Mouse (Mus musculus): ENCODE results near the gene Ndufv1. TPM values are rescaled to one million over a fixed set of nuclear protein-coding genes. Genes with fewer than 3 reads are reported as not detected.

Gene Ndufv1
- polyA plus RNA-seq, 1 experiment from 2014 or later = 213 TPM

DNA sequence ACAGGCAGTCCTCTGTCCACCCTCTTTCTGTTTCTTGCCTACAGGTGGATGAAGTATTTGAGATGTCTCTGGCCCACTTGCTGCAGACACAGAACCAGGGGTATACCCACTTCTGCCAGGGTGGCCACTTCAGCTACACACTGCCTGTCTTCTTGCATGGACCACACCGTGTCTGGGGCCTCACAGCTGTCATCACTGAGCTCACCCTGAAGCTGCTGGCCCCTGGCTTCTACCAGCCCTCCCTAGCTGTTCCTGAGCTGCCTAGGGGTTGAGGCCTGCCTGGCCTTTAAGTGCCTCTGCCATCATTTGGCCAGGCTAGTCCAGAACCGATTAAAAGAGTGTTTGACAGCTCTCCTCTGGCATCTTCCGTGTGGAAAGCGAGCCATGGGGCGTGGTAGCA lies 10.9 kb downstream of the Ndufv1 start:
- H3K36me3 ChIP-seq (ENCODE audit: control insufficient read depth, insufficient read depth, low read length) = peaks cover 6% of the 10 kb centered on the region; the same call in 1 of the 2 replicates
- WGBS = 81% methylated on average over 5 of the region's 5 CpGs
- DNase-seq (ENCODE audit: low spot score) = no peak
- H3K27me3 ChIP-seq (ENCODE audit: control insufficient read depth, insufficient read depth, low read length) = no peaks in the 10 kb centered on the region
- TF ChIP-seq EP300 (optimal IDR thresholded peaks at IDR 0.05) = no peak
- no peak for TF ChIP-seq CTCF (IDR thresholded peaks at IDR 0.05; ENCODE audit: low read depth)
- no peaks in the 10 kb centered on the region for H3K9me3 ChIP-seq (ENCODE audit: control insufficient read depth, low read length)
- peaks cover 3% of the 10 kb centered on the region; the same call in 1 of the 2 replicates for H3K4me1 ChIP-seq (replicated peaks; ENCODE audit: control insufficient read depth, insufficient read depth)
- H3K4me3 ChIP-seq (ENCODE audit: low read depth, low read length) = no peak overlapping the region
- no peak for ATAC-seq (ENCODE audit: low FRiP score, low TSS enrichment)
- H3K27ac ChIP-seq (replicated peaks) = no peak overlapping the region
- H3K4me2 ChIP-seq (replicated peaks; ENCODE audit: low read depth) = peak overlapping the region; percentile 94; the same call in 1 of the 2 replicates
- no peak overlapping the region for H3K9ac ChIP-seq (ENCODE audit: low read length)

DNA sequence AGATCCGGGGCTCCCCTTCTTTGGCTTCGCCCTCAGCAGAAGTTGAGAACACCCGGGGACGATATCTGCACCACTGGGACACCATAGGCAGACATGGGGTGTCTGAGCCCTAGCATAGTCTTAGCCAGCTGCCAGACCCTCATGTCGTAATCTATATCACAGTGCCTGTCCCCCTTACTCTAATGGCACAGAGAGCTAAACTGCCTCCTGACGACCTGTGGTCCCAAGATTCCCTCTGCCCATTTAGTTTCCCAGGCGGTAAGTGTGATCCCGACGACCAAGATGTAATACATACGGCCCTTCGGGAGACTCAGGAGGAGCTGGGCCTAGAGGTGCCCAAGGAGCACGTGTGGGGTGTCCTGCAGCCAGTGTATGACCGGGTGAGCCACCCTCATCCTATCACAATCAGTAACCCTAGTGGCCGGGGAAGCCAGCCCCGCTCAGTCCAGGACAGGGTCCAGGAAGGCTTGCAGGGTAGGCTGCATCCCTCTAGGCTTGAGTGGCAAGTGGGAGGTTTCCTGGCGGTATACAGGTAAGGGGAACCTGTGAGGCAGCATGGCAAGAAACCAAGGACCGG lies 11.6 kb downstream of the Ndufv1 start:
- Histone ChIP-seq H3K27me3 (ENCODE audit: control insufficient read depth, insufficient read depth, low read length) (no peaks in the 10 kb centered on the region), H3K4me3 (ENCODE audit: low read depth, low read length) (peak overlapping the region; percentile 66), H3K9me3 (ENCODE audit: control insufficient read depth, low read length) (no peaks in the 10 kb centered on the region), H3K4me1 (replicated peaks; ENCODE audit: control insufficient read depth, insufficient read depth) (peaks cover 3% of the 10 kb centered on the region; the same call in 1 of the 2 replicates), H3K36me3 (ENCODE audit: control insufficient read depth, insufficient read depth, low read length) (0 out of 2 replicates have a peak, but pooled peaks cover 2% of the 10 kb centered on the region), H3K27ac (replicated peaks) (peak overlapping the region; percentile 95), H3K9ac (ENCODE audit: low read length) (peak overlapping the region; percentile 78), H3K4me2 (replicated peaks; ENCODE audit: low read depth) (peak overlapping the region; percentile 94)
- no peak for ATAC-seq (ENCODE audit: low FRiP score, low TSS enrichment)
- 16% methylated on average over 17 of the region's 17 CpGs for WGBS
- no peak for DNase-seq (ENCODE audit: low spot score)
- TF ChIP-seq EP300 (optimal IDR thresholded peaks at IDR 0.05) (no peak), CTCF (IDR thresholded peaks at IDR 0.05; ENCODE audit: low read depth) (no peak)

DNA sequence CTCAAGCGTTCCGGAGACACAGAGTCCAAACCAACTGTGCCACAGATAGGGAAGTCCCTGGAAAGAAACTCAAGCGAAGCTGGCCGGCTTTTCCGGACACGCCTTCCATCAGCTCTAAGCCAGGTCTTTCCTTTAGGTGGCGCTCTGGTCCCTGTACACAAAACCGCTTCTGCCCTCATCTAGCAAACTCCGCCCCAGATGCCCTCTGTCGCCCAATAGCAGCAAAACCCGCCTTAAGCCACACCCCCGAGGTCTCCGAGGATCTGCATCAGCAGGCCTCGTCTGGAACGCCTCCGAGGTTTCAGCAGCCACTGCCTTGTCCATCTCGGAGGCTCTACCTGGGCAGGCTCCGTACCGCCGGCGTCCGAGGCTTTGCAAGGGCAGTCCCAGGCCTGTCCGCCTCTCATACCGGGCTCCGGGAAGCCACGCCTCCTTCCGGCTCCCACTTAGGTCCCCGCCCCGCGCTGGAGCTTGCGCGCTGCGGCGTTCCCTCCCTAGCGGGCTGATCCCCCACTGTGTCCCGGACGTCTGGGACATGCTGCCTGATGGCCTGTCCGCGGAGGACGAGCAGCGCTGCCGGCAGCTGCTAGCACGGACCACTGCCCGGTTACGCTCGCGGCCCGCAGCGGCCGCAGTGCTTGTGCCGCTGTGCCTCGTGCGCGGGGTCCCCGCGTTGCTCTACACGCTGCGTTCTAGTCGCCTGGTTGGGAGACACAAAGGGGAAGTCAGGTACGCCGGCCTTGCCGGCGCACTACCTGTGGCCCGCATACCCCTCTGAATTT lies 12.3 kb downstream of the Ndufv1 start, which contains the start of the genes Nudt8 and Gm49405:
TSS of gene Nudt8 (plus strand) at position 462 of the 782 bp plus-strand sequence.
TSS of gene Gm49405 (plus strand) at position 508 of the 782 bp plus-strand sequence.
- Histone ChIP-seq H3K4me2 (replicated peaks; ENCODE audit: low read depth) (peak within 1 kb of the TSS; percentile 94), H3K27me3 (ENCODE audit: control insufficient read depth, insufficient read depth, low read length) (no peaks in the 10 kb centered on the region), H3K4me3 (ENCODE audit: low read depth, low read length) (peak within 1 kb of the TSS; percentile 66), H3K27ac (replicated peaks) (peak within 1 kb of the TSS; percentile 95), H3K36me3 (ENCODE audit: control insufficient read depth, insufficient read depth, low read length) (no peaks in the 10 kb centered on the region), H3K9me3 (ENCODE audit: control insufficient read depth, low read length) (no peaks in the 10 kb centered on the region), H3K4me1 (replicated peaks; ENCODE audit: control insufficient read depth, insufficient read depth) (peaks cover 3% of the 10 kb centered on the region; the same call in 1 of the 2 replicates), H3K9ac (ENCODE audit: low read length) (peak within 1 kb of the TSS; percentile 78)
- under 1% methylated on average over 64 of the region's 64 CpGs for WGBS
- peak; percentile 87 for ATAC-seq (ENCODE audit: low FRiP score, low TSS enrichment)
- peak; percentile 89 for TF ChIP-seq CTCF (IDR thresholded peaks at IDR 0.05; ENCODE audit: low read depth)
- TF ChIP-seq EP300 (optimal IDR thresholded peaks at IDR 0.05) = no peak
- DNase-seq (ENCODE audit: low spot score) = peak; percentile 97

DNA sequence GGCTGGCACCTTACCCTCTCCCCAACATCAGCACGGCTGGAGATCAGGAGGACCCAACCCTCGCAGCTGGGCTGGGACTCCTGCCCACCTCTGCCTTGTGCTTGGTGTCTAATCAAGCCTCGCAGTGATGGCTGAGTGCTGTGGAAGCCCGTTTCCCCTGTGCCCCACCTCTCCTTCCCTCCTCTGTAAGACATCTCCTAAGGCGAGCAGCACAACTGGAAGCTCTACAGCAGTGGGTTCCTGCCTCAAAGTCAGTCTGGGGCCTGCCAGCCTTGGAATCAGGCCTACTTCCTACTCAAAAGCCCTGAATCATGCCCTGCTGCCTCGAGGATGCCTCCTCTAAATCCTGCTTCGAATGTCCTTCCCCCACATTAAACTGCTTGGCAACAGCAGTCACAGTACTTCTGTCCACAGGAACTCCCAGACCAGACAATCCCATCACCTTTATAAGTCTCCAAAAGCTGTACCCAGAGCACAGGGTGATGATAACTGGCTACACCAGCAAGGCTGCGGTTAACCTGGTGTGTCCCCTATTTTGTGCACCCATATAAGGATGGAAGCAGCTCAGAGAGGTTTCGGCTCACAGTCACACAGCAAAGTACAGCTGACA lies 13.4 kb downstream of the Ndufv1 start:
- no peaks in the 10 kb centered on the region for H3K9me3 ChIP-seq (ENCODE audit: control insufficient read depth, low read length)
- no peak overlapping the region for H3K27ac ChIP-seq (replicated peaks)
- peaks cover 3% of the 10 kb centered on the region; the same call in 1 of the 2 replicates for H3K4me1 ChIP-seq (replicated peaks; ENCODE audit: control insufficient read depth, insufficient read depth)
- no peak overlapping the region for H3K4me3 ChIP-seq (ENCODE audit: low read depth, low read length)
- H3K36me3 ChIP-seq (ENCODE audit: control insufficient read depth, insufficient read depth, low read length) = no peaks in the 10 kb centered on the region
- WGBS = 71% methylated on average over 9 of the region's 9 CpGs
- H3K9ac ChIP-seq (ENCODE audit: low read length) = peak overlapping the region; percentile 78
- peak overlapping the region; percentile 94 for H3K4me2 ChIP-seq (replicated peaks; ENCODE audit: low read depth)
- DNase-seq (ENCODE audit: low spot score) (no peak), ATAC-seq (ENCODE audit: low FRiP score, low TSS enrichment) (no peak)
- no peaks in the 10 kb centered on the region for H3K27me3 ChIP-seq (ENCODE audit: control insufficient read depth, insufficient read depth, low read length)
- TF ChIP-seq CTCF (IDR thresholded peaks at IDR 0.05; ENCODE audit: low read depth) (no peak), EP300 (optimal IDR thresholded peaks at IDR 0.05) (no peak)

DNA sequence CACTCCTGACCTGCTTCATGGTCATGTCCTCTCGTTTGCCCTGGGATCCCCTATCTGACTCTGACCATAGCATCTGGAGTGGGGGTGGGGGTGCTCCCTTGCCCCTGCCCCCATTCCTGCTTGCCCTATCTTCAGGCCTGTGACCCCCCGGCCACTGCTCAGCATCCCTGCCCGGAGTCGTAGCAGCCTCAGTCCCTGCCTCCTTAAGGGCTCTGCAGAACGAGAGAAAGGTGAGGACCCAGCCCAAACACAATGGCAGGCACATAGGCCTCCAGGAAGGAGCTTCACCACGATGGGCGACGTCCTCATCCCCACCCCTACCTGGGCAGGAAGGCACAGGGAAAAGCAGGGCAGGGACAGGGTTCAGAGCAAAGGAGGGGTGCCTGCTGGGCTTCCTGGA lies 14.3 kb downstream of the Ndufv1 start:
- Histone ChIP-seq H3K36me3 (ENCODE audit: control insufficient read depth, insufficient read depth, low read length) (no peaks in the 10 kb centered on the region), H3K9me3 (ENCODE audit: control insufficient read depth, low read length) (no peaks in the 10 kb centered on the region), H3K4me3 (ENCODE audit: low read depth, low read length) (no peak overlapping the region), H3K27ac (replicated peaks) (no peak overlapping the region), H3K4me1 (replicated peaks; ENCODE audit: control insufficient read depth, insufficient read depth) (peaks cover 3% of the 10 kb centered on the region; the same call in 1 of the 2 replicates), H3K4me2 (replicated peaks; ENCODE audit: low read depth) (no peak overlapping the region), H3K27me3 (ENCODE audit: control insufficient read depth, insufficient read depth, low read length) (no peaks in the 10 kb centered on the region), H3K9ac (ENCODE audit: low read length) (no peak overlapping the region)
- ATAC-seq (ENCODE audit: low FRiP score, low TSS enrichment) = no peak
- WGBS = 76% methylated on average over 8 of the region's 8 CpGs
- no peak for TF ChIP-seq EP300 (optimal IDR thresholded peaks at IDR 0.05)
- TF ChIP-seq CTCF (IDR thresholded peaks at IDR 0.05; ENCODE audit: low read depth) = no peak
- no peak for DNase-seq (ENCODE audit: low spot score)
